26 mouse cellular contexts compared by ENCODE assay signal in the genomic region with DNA sequence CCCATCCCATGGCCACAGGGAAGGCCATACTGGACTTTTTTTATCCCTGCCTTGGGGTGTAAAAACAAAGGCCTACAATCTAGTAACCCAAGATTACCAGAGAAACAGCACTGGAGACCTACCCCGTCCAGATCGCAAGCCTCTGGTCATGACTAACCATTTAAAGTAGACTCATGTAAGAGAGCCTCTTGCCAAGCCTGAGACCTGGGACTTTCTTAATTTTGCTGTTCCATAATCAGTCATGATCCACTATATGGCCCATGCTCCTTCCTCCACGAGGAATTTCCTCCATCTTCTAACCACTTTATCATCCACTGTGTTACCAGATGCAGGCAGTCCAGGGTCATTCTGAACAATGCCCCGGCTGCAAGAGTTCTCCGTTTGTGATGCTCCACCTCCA.
A peak's percentile ranks its signal among the peaks of the same experiment; 100 is the strongest.
DNase-seq lines count a peak whose midpoint lies in the region; ATAC-seq and TF ChIP-seq lines count a peak whose summit lies in the region.
"Had no signal": no experiment of that assay in that cellular context is flagged by ENCODE, and none has a peak within 500 bp of the region (broad histone marks: within the 10 kb centered on the region; RNA-seq: fewer than 3 reads in every experiment).

No protein-coding gene starts in this region.

- DNase-seq in heart, embryonic 10.5 days (ENCODE audit: low spot score) = no peak
- no peak for DNase-seq in heart, postnatal 14 days
- DNase-seq in midbrain, embryonic 11.5 days (ENCODE audit: low spot score, missing footprints) = peak; percentile 54
- DNase-seq in midbrain, embryonic 10.5 days (ENCODE audit: low spot score) = no peak
- no peak for DNase-seq in liver, embryonic 11.5 days (ENCODE audit: low spot score)
- no peak for DNase-seq in lung, adult 2 months
- DNase-seq in layer of hippocampus, adult 8-10 months (ENCODE audit: low spot score in 2 of 2) = no peak
- DNase-seq: cerebellum, adult 8-10 months; cerebellum, postnatal 25 days; gastrocnemius, postnatal 14 days; heart, postnatal 36 days; kidney, postnatal 4 days; layer of hippocampus, postnatal 36 days; lung, adult 18-20 months; lung, postnatal 10 days; right cerebral cortex, adult 18-20 months; right cerebral cortex, postnatal 4 days had no signal

- H3K4me3 ChIP-seq in heart, embryonic 10.5 days = no peak overlapping the region
- no peak overlapping the region for H3K4me3 ChIP-seq in midbrain, embryonic 11.5 days (ENCODE audit: low read depth, low read length)
- H3K4me3 ChIP-seq in midbrain, embryonic 10.5 days = no peak overlapping the region
- H3K4me3 ChIP-seq in liver, embryonic 11.5 days (ENCODE audit: low read depth, low read length) = no peak overlapping the region
- H3K4me3 ChIP-seq in liver, embryonic 16.5 days (ENCODE audit: low read depth, low read length) = no peak overlapping the region
- no peak overlapping the region for H3K4me3 ChIP-seq in lung, adult 2 months (replicated peaks; ENCODE audit: extremely low read depth, low read depth, low read length)
- H3K4me3 ChIP-seq: forebrain, embryonic 13.5 days; heart, embryonic 15.5 days; hindbrain, embryonic 12.5 days; intestine, embryonic 15.5 days; midbrain, embryonic 15.5 days; neural tube, embryonic 15.5 days had no signal

- TF ChIP-seq POLR2A in lung, adult 2 months (IDR thresholded peaks at IDR 0.05; ENCODE audit: borderline replicate concordance, extremely low read depth, low read depth, low read length) = no peak

- no peaks in the 10 kb centered on the region for H3K36me3 ChIP-seq in heart, embryonic 10.5 days
- no peaks in the 10 kb centered on the region for H3K36me3 ChIP-seq in midbrain, embryonic 11.5 days (ENCODE audit: control insufficient read depth, insufficient read depth, low read length)
- no peaks in the 10 kb centered on the region for H3K36me3 ChIP-seq in midbrain, embryonic 10.5 days
- H3K36me3 ChIP-seq in liver, embryonic 11.5 days (ENCODE audit: control insufficient read depth, insufficient read depth, low read length) = no peaks in the 10 kb centered on the region
- no peaks in the 10 kb centered on the region for H3K36me3 ChIP-seq in liver, embryonic 16.5 days (ENCODE audit: control insufficient read depth, insufficient read depth)
- H3K36me3 ChIP-seq: heart, embryonic 15.5 days; hindbrain, embryonic 12.5 days; intestine, embryonic 15.5 days; midbrain, embryonic 15.5 days; neural tube, embryonic 15.5 days had no signal

- no peaks in the 10 kb centered on the region for H3K27me3 ChIP-seq in heart, embryonic 10.5 days (ENCODE audit: insufficient read depth, poor library complexity, severe bottlenecking)
- H3K27me3 ChIP-seq in midbrain, embryonic 11.5 days (ENCODE audit: control insufficient read depth, insufficient read depth, low read length) = no peaks in the 10 kb centered on the region
- no peaks in the 10 kb centered on the region for H3K27me3 ChIP-seq in midbrain, embryonic 10.5 days (ENCODE audit: low read depth, poor library complexity, severe bottlenecking)
- H3K27me3 ChIP-seq in liver, embryonic 11.5 days (replicated peaks; ENCODE audit: control insufficient read depth, insufficient read depth, low read length) = no peaks in the 10 kb centered on the region
- H3K27me3 ChIP-seq in liver, embryonic 16.5 days (ENCODE audit: control insufficient read depth, insufficient read depth, low read depth, low read length) = no peaks in the 10 kb centered on the region
- H3K27me3 ChIP-seq: forebrain, embryonic 13.5 days; heart, embryonic 15.5 days; hindbrain, embryonic 12.5 days; intestine, embryonic 15.5 days; midbrain, embryonic 15.5 days; neural tube, embryonic 15.5 days had no signal

- no peak for TF ChIP-seq CTCF in lung, adult 2 months (IDR thresholded peaks at IDR 0.05; ENCODE audit: insufficient read depth, low read length)

- ATAC-seq in midbrain, embryonic 11.5 days (ENCODE audit: low FRiP score) = no peak
- ATAC-seq in liver, embryonic 11.5 days (replicated peaks; ENCODE audit: low FRiP score) = no peak
- no peak for ATAC-seq in liver, embryonic 16.5 days (ENCODE audit: low read depth)
- ATAC-seq: forebrain, embryonic 13.5 days; hindbrain, postnatal 0 days; intestine, embryonic 15.5 days; midbrain, embryonic 15.5 days had no signal

- intact Hi-C loops in heart, postnatal 14 days (cut with DNase I) = no loop called here

- 56% methylated on average over 5 of the region's 5 CpGs for WGBS in heart, embryonic 10.5 days
- 78% methylated on average over 5 of the region's 5 CpGs for WGBS in midbrain, embryonic 11.5 days
- 79% methylated on average over 5 of the region's 5 CpGs for WGBS in midbrain, embryonic 10.5 days
- WGBS in liver, embryonic 11.5 days = 42% methylated on average over 5 of the region's 5 CpGs
- WGBS in liver, embryonic 16.5 days (ENCODE audit: insufficient replicate concordance) = 39% methylated on average over 5 of the region's 5 CpGs
- 48% methylated on average over 5 of the region's 5 CpGs for WGBS in lung, adult 2 months

- no peaks in the 10 kb centered on the region for H3K9me3 ChIP-seq in heart, embryonic 10.5 days
- H3K9me3 ChIP-seq in midbrain, embryonic 11.5 days (ENCODE audit: control insufficient read depth, low read length) = no peaks in the 10 kb centered on the region
- H3K9me3 ChIP-seq in midbrain, embryonic 10.5 days (replicated peaks) = no peaks in the 10 kb centered on the region
- no peaks in the 10 kb centered on the region for H3K9me3 ChIP-seq in liver, embryonic 11.5 days (ENCODE audit: control insufficient read depth, low read length)
- H3K9me3 ChIP-seq in liver, embryonic 16.5 days (replicated peaks; ENCODE audit: control insufficient read depth, low read length) = no peaks in the 10 kb centered on the region
- H3K9me3 ChIP-seq: forebrain, embryonic 13.5 days; heart, embryonic 15.5 days; hindbrain, embryonic 12.5 days; intestine, embryonic 15.5 days; midbrain, embryonic 15.5 days; neural tube, embryonic 15.5 days had no signal

- peak overlapping the region; percentile 82; the same call in 1 of the 2 replicates for H3K27ac ChIP-seq in heart, embryonic 10.5 days
- H3K27ac ChIP-seq in midbrain, embryonic 11.5 days (ENCODE audit: low read depth, low read length) = no peak overlapping the region
- H3K27ac ChIP-seq in midbrain, embryonic 10.5 days (replicated peaks) = no peak overlapping the region
- H3K27ac ChIP-seq in liver, embryonic 11.5 days (ENCODE audit: low read depth, low read length) = peak overlapping the region; percentile 62; the same call in 1 of the 2 replicates
- H3K27ac ChIP-seq in liver, embryonic 16.5 days (ENCODE audit: low read length) = peak overlapping the region; percentile 1
- H3K27ac ChIP-seq: forebrain, embryonic 13.5 days; heart, embryonic 15.5 days; hindbrain, embryonic 12.5 days; hindbrain, postnatal 0 days; intestine, embryonic 15.5 days; macrophage; midbrain, embryonic 15.5 days; neural tube, embryonic 15.5 days had no signal

- H3K4me1 ChIP-seq in heart, embryonic 10.5 days = peaks cover 75% of the 10 kb centered on the region
- 0 out of 2 replicates have a peak, but pooled peaks cover 2% of the 10 kb centered on the region for H3K4me1 ChIP-seq in midbrain, embryonic 11.5 days (ENCODE audit: control insufficient read depth, insufficient read depth, low read length)
- H3K4me1 ChIP-seq in midbrain, embryonic 10.5 days = peaks cover 26% of the 10 kb centered on the region
- peaks cover 88% of the 10 kb centered on the region for H3K4me1 ChIP-seq in liver, embryonic 11.5 days (replicated peaks; ENCODE audit: control insufficient read depth, insufficient read depth, low read length)
- H3K4me1 ChIP-seq in liver, embryonic 16.5 days (ENCODE audit: control insufficient read depth, low read depth, low read length) = peaks cover 86% of the 10 kb centered on the region
- peaks cover 34% of the 10 kb centered on the region for H3K4me1 ChIP-seq in lung, adult 2 months (ENCODE audit: control insufficient read depth, insufficient read depth, low read length)
- H3K4me1 ChIP-seq: forebrain, embryonic 13.5 days; midbrain, embryonic 15.5 days had no signal

- H3K4me2 ChIP-seq in midbrain, embryonic 11.5 days = no peak overlapping the region
- H3K4me2 ChIP-seq in liver, embryonic 11.5 days = no peak overlapping the region
- H3K4me2 ChIP-seq in liver, embryonic 16.5 days (ENCODE audit: low read depth, low read length) = no peak overlapping the region
- H3K4me2 ChIP-seq: forebrain, embryonic 13.5 days; heart, embryonic 15.5 days; hindbrain, embryonic 12.5 days; intestine, embryonic 15.5 days; midbrain, embryonic 15.5 days; neural tube, embryonic 15.5 days had no signal

- no peak overlapping the region for H3K9ac ChIP-seq in midbrain, embryonic 11.5 days (ENCODE audit: low read length)
- no peak overlapping the region for H3K9ac ChIP-seq in liver, embryonic 11.5 days (ENCODE audit: low read depth, low read length)
- no peak overlapping the region for H3K9ac ChIP-seq in liver, embryonic 16.5 days (ENCODE audit: low read depth, low read length)
- H3K9ac ChIP-seq: forebrain, embryonic 13.5 days; heart, embryonic 15.5 days; hindbrain, embryonic 12.5 days; intestine, embryonic 15.5 days; midbrain, embryonic 15.5 days; neural tube, embryonic 15.5 days had no signal

Comparison
In these comparisons a context has a peak if more than half of its experiments do, and no peak if none do; other contexts are left out.
1. H3K27ac ChIP-seq: peak in heart, embryonic 10.5 days (single experiment), liver, embryonic 11.5 days (single experiment) and liver, embryonic 16.5 days (single experiment); none in midbrain, embryonic 11.5 days (single experiment) and midbrain, embryonic 10.5 days (single experiment).